Mouse (Mus musculus) kidney, adult 2 months (tissue): ENCODE measurements around the gene Kctd11.

Source experiments
- CTCF ChIP-seq: fragments of 200-500 bp; conservative IDR thresholded peaks from 2 replicates; pipeline ENCODE4 v1.5.1; 2011; ENCODE audit warnings: low read depth, mild to moderate bottlenecking, control low read depth, low read length, moderate library complexity, mixed read lengths; ENCODE audit not compliant: insufficient read depth, insufficient read length
- POLR2A ChIP-seq: fragments of 200-500 bp; IDR thresholded peaks from one replicate; pipeline ENCODE4 v1.6.1; 2011; ENCODE audit warnings: low read depth, low read length, control low read depth

- TF ChIP-seq CTCF (no peak), POLR2A (no peak)
Measured at GRCm38 (mm10) chr11:69865561-69865960, 15.6 kb downstream of the Kctd11 start.
